Mouse (Mus musculus) c-Kit-negative CD71-positive TER-119-positive erythroid progenitor cells, embryonic 14.5 days (primary cell): ENCODE measurements around the gene Med17.

Source experiments
- DNase-seq: peaks from one replicate; pipeline ENCODE4 v3.0.0-alpha.2; 2013; ENCODE audit warnings: low read depth, low spot score

The Med17 gene

DNA sequence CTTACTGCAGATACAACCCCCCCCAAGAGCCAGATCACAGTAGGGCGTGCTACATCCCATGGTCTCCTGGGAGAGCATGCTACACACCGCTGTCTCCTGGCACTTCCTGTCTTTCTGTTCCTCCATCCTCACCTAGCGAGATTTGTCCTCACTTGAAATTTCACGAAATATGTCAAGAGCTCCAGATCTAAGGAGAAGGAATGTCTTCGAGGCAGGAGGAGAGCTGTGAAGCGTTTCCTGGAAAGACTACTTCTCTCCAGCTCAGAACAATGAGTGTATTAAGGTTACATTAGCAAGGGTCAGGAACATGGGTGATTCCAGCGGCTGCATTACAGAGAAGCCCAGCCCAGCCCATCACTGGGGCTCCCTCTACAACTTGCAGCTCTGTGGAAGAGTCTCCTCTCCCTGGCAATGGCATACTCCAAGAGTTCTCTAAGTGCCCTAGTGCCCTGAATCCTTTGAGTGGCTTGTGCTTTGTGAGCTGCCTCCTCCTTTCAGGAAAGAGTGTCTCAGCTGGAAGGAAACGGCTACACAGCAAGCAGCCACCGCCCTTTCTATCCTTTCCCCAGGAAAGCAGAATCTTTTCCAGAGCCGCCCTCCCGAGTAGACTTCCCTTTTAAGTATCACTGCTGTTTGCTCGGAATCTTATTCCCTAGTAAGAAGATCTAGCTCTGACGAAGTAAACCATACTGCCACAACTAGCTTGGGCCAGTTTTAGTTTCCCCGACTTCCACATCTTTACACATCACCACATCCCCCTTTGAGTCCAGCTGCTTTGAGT is 42.0 kb downstream of the Med17 start:
- no peak for DNase-seq

DNA sequence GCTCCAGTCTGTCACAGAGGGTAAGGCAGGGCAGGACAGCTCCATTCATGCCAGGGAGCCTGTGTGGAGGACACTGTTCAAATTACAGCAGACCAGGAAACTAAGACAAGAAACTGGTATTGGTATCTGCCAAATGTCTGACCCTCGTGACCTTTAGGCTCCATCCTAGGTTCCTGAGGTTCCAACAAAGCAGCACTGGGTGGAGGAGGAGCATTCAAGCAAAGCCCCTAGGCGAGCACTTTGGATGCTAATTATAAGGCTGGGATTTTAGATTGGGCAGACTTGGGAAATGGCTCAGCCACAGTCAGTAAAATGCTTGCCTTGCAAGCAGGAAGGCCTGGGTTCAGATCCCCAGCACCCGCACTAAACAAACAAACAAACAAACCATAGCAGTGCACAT is 43.7 kb downstream of the Med17 start:
- DNase-seq: no peak

DNA sequence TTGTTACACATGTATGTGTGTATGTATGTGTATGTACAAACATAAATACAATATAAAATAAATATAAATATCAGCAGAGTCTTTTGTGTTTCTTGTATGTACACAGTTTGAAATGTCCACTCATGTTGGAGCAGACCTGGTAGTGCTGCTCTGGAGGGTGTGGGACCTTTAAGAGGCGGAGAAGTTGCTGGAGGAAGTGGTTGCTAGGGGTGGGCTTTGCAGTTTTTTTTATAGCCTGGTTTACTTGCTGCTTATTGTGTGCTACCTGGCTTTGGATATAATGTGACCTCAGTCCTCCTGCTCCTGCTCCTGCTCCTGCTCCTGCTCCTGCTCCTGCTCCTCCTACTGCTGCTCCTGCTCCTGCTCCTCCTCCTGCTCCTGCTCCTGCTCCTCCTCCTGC is 46.1 kb downstream of the Med17 start:
- no peak for DNase-seq

DNA sequence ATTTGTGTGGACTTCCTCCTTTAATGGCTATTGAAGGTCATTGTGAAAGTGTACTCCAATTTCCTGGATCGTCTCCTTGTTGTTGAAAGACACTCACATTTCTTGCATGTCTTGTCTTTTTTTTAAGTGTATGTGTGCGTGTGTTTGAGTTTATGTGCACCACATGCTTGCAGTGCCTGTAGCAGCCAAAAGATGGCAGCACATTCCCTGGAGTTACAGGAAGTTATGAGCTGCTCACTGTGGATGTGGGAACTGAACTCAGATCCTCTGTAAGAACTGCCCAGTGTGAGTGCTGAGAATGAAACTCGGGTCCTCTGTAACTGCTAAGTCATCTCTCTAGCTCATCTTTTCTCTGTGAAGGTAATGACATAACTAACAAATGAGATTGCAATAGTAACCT is 47.3 kb downstream of the Med17 start:
- no peak for DNase-seq

DNA sequence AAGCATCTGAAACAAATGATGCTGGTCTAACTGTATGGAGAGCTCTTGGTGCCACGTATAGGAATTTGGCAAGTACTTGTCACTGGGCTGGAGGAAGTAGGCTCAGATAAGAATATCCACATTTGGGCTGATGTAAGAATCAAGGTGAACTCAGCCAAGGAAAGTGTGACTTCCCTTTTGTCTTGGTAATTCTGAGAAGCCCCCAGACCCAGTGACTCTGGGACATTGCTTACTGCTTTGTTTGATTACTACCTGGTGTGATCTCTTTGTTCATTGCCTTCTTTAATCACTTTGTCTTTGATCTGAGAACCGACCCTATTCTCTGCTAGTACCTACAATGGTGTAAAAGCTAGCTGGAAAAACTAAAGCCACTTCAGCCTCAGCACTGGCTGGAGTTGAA is 54.8 kb downstream of the Med17 start:
- no peak for DNase-seq

DNA sequence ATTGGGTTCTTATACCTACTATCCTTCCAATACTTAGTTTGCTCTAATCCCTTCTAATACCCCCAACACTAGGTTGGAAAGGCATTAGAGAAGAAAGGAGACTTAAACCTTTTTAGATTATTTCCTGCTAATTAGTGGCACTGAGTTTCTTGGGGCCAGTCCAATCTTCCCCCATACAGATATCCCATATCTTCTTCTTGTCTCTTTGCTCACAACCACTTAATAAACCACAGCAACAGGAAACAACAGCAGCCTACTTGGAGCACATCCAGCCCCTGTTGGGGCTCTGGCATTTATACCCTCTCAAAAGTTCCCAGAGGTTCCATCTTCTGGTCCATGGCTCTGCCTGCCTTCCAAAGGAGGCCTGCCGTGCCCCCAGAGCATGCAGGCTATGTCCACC is 66.0 kb downstream of the Med17 start:
- no peak for DNase-seq

DNA sequence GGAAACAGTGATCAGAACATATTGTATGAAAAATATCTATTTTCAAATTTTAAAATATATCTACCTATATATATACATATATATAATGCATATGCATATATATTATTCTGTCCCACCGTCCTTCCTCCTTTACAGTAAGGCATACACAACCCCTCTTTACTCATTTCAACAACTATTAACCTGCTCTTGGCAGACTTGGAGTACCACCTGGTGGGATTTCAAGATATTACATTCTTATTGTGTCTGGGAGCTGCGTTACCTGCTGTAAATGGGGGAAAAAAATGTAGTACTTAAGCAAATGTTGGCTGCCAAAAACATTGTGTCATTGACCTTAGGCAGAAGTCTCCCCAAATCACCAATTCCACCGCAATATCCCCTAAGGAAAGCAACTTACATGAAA is 67.9 kb downstream of the Med17 start:
- DNase-seq: no peak
